Mouse (Mus musculus) cerebellum, postnatal 14 days (tissue): ENCODE results near the gene Miox.

Source experiments
- DNase-seq, 2 experiments: peaks; one replicate each; pipeline ENCODE4 v3.0.0; 2021; ENCODE audit warnings: mixed read lengths in 2 of 2

Gene Miox

DNA sequence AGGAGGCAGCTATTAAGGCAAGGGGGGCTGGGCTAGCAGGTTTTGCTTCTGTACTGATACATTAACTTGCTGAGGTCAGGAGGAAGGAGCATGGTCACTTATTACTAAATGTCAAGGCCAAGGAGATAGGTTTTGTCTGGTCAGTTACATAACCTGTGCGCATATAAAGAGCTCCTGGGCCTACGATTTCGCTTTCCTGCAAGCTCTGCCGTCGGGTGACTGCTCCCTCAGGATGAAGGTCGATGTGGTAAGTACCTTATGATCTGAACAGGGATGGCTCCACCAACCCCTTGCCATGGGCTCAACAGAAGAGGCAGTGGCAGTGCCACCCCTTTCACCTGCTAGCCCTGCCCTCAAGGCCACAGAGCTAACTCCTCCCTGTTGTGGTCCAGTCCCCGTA lies at the start of gene Miox:
Miox (plus strand) TSS at position 128 of the 400 bp plus-strand sequence.
- no peak for DNase-seq

DNA sequence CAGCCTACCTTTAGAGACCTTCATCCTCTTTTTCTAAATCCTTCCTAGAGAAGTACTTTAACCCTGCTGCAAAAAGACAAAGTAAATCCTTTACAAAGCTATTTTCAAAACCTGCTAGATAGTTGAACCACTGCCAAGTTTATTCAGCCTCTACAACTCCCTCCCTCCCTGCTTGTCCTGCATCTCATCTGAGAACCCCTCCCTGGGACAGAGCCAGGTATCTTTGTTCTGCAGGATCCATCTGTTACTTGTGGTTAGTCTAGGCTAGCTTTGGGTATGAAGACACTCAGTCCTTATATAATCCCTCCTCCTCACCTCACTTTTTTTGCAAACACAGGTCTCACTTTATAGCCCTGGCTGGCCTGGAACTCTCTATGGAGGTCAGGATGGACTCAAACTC lies 49.2 kb upstream of the Miox start:
- no peak for DNase-seq

DNA sequence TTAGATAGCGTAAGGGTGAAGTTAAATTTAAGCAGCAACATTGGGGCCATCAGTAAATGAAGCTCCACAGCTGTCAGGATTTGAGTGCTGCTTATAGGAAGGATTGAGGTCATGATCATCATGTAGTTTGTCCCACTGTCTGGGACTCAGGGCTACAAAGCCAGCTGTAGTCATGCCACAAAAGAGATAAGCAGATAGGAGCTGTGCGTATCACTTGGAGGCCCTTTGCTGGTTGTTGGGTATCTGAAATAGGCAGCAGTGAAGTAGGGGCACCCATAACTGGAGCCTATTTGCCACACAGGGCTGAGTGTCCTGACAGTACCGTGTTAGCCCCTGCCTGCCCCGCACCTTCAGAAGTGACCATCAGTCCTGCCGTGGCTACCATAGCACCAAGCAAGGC lies 48.7 kb upstream of the Miox start:
- no peak for DNase-seq

DNA sequence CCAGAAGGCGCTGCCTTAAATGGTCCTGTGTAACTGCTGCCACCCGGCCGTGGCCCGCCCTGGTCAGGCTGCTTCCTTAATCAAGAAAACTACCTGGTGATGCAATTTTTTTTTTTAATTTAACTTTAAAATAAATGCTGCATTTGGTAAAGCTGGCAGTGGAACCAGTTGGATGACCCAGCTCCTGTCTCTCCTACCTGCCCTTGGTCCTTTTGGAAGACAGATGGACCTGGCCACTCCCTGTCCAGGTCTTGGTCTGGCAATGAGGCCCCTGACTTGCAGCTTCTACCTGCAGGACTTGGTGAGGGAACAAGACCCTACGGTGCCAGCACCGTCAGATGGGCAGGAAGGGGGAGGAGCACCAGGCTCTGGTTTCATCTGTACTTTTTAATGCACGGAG lies 48.1 kb upstream of the Miox start:
- peak; percentile 50 to 63 for DNase-seq

DNA sequence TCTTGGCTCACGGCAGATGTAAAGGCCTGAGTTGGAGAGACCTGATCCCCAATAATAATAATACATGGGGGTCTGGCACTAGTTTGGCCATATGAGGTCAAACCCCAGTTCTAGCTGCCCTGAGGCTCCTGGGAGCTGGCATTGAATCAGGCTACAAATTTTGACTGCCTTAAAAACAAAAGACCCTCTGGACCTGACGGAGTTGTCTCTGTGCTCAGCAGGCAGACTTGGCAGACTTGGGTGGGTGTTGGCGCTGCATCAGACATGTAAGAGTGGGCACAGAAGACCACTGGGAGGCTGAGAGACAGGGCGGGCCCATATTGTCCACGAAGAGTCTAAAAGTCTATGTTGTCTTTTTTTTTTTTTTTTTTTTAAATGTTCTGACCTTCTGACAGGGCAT lies 47.6 kb upstream of the Miox start:
- peak in 1 of 2 experiments; percentile 47 for DNase-seq

DNA sequence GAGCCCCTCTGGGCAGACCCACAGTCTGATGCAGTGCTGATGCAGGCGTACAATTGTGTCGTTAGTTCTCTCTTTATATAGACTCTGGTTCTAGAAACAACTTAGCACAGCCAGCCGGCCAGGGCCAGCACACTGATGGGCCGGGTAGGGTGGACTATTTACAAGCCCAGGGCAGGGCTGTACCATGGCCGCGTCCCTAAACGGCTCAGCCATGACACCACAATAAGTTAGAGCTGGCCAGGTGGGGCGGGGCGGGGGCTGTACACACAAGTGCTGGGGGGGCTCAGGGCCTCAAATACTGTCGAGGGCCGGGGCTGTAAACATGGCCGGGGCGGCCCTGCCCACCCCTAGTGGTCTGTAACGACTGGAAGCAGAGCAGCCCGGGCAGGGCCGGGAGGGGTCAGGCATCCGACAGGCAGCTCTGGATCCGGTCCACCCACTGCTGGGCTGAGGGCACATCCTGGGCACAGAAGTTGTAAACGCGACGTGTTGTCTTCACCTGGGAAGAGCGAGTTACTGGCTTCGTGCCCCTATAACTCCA lies 45.9 kb upstream of the Miox start:
- peak in 1 of 2 experiments; percentile 49 for DNase-seq

DNA sequence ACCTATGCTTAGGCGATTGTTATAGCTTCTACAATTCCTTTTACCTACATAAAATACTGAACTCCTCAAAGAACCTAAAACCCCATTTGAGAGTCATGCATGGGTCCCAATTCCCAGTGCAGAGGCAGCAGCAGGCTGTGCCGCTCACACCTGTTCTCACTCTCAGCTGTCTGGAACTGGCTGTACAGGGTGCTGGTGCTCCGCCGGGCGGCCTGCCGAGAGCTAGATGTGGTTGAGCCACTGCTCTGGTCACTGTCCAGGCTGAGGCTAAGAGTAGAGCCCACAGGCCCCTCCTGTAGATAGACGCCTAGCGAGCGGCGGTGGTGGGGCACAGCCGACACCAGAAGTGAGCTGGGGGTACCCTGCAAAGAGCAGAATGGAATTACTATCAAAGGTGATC lies 44.7 kb upstream of the Miox start:
- DNase-seq = no peak

DNA sequence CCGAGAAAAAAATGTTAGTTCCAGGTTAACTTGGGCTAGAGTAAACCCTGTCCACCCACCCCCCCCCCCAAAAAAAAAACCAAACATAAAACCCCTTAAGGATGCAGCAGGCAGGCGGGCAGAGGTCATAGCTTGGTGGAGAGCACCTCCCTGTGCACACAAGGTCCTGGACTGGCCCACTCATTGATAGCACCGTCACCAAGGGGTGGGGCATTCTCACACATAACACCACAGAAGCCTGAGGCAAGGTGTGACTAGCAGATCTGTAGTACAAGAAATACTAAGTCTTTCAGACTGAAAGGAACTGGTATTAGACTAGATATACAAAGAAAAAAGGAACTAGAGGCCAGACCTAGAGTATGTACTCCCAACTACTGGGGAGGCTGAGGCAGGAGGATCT lies 42.7 kb upstream of the Miox start:
- DNase-seq = no peak

DNA sequence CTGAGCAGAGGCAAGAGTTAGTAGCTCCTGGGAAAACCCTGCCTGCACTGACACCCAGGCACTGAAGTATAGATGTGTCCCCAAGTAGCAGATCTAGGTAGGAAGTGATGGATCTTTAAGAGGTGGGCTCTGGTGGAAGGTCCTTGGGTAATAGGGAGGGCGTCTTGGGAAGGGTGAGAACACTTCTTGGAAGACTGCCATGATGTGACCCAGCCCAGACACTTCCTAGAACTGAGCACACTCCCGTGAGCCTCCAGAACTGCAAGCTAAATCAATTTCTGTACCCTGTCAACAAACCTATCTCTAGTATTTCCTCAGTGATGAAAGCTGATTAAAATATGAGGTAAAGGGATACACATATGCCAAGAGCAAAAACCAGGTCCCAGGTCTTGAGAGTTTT lies 41.4 kb upstream of the Miox start:
- DNase-seq = no peak

DNA sequence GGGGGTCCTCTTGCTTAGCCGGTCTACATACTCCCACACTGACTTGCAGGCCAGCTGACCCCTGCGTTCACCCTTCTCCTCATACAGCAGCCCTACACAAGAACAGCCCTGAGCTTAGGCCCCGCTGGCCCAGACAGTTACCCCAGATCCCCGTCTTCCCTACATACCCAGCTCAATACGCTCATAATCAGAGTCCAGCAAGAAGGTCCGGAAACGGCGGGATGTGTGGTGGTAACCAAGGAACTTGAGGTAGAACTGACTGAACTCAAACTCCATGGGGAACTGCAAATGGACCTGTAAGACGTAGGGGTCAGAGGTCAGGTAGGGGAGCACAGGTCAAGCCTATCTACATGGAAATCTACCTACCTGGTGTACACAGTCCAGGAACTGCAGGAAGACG lies 40.4 kb upstream of the Miox start:
- DNase-seq = no peak

DNA sequence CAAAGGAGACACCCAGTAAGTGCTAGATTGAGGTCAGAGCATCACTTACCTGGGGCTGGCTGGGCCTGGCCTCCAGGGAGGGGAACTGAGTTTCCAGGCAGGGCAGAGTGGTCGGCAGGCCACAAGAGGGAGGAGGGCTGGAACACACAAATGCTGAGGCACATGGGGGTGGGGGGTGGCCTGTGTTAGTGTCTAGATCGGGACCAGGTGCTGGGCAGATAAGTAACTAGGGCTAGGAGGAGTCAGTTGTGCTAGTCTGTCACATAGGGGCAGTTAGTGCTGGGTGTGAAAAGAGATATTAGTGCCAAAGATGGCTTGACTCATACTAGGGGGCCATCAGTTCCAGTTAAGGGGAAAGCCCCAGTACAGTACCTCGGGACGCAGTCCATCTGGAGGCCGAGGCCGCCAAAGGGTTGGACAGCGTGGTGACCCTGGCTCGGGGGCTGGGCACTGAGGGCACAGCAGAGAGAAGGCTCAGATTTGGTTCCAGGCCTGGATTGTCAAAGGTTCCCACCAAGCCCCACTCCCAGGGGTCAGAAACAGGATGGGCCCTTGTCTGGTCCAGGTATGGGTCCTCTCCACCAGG lies 38.5 kb upstream of the Miox start:
- no peak for DNase-seq

DNA sequence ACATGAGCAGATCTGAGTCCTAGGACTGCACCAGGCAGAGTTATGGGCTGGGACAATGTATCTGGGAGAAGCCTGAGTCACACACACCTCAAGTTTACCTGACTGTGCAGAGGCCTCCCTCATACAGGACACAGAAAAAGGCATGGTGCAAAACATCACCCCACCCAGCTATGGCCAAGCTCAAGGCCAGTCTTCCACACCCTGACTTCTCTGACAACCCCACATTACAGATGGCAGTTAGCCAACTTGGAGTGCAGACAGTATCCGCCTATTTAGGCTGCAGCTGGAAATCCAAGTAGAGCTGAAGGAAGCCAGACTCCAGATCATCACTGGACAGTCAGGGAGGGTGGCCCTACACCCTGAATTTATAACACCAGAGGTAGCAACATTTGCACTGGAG lies 37.7 kb upstream of the Miox start:
- no peak for DNase-seq

DNA sequence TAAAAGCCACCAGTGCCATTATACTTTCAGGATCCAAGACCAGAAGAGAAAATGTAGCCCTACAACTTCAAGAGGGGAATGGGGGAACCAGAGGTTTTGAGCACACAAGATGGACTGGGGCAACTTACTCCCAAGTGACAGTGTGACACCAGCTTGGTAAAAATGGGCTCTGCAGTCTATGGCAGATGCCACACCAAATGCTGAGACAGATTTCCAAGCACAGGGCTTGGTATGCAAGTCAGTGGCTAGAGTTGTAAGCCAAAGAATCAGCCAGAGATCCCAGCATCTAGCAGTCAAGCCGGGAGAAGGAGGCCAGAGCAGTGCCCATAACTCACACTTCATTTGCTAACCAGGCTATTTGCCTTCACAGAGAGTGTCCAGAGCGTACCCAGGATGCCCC lies 36.5 kb upstream of the Miox start:
- no peak for DNase-seq

DNA sequence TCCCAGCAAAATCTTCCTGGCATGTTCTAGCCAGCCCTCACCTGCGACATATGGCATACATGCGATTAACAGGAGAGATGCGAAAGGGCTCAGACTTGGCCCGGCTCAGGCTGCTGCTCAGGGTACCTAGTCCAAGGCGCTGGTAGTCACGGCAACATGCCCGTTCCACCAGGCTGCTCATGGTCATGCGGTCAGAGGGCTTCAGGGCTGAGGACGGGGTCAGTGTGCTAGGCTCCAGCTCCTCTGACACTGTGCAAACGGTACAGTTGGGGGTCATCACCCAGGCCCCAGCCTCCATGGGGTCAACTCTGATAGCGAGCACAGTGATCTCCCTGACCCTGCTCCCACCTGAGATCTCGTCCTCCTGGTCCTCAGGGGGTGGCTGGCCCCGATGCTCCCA lies 34.0 kb upstream of the Miox start:
- DNase-seq = no peak

DNA sequence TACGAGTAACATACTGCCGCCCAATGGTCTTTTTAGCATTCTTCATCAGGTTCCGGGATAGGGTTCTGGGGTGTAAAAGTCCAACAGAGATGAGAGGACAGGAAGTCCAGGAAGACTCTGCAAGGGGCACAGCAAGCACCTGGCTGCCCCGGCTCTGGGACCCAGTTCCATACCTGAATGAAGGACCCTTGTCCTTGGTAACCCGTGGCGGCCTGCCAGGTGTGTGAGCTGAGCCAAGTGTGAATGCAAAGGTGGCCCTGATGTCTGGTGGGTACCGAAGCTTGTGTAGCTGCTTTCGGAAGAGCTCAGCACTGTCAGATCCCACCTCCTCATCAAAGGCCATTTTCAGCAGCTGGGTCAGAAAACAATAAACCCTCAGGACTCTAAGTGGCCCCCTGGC lies 33.6 kb upstream of the Miox start:
- DNase-seq = no peak

DNA sequence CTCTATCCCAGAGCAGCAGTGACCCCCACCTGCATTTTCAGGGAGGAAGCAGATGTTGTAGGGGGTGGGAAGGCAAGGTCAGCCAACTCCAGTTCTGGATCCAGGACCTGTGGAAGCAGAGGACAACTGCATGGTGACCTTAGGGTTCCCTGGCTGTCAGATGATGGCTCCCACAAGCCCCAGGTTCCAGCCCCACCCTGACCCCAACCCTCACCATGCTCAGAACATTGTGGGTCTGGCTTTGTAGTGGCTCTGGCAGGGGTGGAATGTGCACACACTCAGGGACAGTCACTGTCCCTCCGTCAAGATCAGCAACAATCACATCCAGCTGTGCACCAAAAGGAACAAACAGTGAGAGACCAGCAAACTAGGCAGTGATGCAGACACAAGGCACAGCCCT lies 28.2 kb upstream of the Miox start:
- no peak for DNase-seq

DNA sequence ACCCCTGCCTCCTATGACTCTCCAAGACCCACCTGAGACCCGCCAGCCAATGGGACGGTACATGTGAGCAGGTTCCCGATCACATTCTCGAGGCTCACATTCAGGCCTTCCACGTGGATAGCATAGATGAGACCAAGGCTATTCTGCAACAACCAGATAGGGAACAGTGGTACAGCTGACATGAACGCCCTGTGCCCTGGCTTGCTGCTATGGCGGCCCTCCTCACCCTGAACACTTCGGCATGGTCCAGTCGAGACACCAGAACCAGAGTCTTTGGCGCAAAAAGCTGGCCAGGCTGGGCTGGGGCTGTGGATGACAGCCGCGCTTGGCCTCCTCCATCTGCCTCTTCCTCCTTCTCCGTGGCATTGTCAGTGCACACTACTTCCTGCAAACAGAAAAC lies 26.7 kb upstream of the Miox start:
- peak in 1 of 2 experiments; percentile 14 for DNase-seq

DNA sequence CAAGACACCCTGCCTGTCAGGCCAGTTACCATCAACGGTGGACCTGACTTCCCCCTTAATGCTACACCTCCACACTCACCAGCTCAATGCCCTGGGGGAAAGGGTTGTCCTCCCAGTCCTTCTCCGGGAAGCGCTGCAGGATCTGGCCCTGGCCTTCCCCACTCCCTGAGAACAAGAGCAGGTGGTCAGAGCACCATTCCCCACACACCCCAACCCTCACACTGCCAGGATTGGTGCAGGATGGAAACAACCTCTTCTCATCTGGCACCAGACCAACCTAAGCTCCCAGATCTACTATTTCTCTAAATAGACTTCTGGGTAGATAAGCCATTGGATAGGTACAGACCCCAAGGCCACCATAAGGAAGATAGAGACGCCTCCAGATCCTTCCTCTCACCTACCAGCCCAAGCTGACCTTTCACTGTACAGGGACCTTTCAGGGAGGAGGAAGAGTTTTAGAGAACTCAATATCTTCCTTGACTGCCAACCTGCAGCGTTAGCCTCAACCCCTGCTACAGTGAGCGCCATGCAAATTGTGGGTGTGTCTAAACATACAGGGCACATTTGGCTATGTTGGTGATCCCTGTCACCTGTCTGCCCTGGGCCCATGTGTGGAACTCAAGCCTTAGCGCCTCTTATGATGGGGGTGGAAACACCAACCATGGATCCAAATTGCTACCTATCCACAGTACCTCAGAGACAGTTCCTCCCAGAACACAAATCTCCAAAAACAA lies 25.6 kb upstream of the Miox start:
- peak in 1 of 2 experiments; percentile 44 for DNase-seq

DNA sequence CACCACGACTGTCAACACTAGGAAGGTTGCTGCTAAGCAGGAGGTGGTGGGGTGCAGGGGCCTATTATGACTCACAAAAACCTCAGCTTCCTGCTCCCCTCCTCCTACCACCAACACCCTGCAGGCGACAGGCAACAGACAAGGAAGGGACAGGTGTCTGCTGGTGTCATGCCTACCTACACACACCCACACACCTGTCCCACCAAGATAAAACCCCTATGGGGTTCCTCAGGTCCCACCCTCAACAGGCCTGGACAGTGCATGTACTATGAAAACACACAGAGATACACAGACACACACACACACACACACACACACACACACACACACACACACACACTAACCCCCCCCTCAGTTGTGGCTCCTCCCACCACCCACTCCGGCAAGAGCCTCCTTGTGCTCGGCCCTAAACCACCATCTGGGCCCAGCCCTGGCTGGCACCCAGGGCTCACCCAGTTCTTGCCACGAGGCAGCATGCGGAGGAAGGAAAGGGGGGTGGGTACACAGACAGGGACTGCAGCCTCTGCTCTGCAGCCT lies 24.2 kb upstream of the Miox start:
- peak; percentile 68 to 72 for DNase-seq

DNA sequence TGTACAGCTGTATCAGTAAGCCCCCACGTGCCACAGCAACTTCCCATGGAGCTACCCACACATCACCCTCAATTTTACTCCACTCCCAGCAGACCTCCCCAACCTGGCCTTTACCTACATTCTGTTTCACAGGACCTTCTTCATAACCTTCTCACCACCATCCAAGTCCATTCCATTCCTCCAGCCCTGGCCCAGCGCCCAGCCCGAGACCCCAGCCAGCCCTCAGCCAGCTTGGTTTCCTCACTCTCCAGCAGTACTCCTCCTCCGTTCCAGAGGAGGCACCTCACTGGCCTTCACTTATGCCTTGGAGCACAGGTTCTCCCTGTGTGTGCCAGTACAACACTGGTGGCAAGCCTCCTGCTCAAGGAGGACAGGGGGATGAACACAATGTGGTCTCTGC lies 20.8 kb upstream of the Miox start:
- DNase-seq = peak in 1 of 2 experiments; percentile 51

DNA sequence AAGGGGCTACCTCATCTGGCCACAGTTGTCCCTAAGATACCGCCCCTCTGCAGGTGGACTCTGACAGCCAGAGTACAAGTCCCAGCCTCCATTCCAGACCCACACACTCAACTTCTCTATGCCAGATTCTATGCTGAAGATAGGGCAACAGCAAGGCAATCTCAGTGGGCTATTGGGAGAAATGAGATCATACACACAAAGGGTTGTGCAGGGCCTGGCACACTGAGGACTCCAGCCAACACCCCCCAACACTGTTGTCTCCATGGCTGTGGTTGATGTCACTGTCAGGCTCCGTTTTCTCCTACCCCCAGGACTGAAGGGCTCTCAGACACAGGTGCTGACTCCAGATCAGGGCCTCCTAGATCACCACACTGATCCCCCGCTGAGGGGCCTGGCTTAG lies 20.1 kb upstream of the Miox start:
- DNase-seq = no peak

DNA sequence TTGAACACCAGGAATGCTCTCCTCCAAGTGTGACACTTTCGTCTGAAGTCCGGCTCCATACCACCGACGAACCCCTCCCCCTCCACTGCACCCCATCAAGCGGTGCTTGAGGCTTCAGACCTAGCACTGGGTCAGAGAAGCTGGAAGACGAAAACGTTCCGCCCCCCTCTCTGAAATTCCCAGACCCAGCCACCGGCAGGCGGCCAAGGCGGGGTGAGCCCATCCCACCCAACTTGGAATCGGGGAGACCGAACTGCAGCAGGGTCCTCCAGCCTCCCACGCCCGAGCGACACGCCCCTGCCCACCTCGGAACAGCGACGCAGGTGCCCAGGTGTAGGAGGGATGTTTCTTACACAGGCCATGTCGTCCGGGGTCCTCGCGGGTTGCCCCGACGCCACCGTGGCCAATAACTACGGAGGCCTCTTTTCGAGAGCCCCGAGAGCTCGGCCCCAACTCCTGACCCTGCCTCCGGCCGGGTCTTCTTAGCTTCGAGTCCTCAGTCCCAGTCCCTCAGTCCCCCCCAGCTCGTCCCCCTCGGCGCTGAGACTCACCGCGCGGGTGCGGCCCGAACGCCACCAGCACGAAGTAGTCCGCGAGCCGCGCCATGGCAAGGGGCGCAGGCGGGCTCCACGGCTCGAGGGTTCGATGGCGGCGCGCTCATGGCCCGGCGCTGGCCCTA lies 19.5 kb upstream of the Miox start:
- peak; percentile 55 to 68 for DNase-seq

DNA sequence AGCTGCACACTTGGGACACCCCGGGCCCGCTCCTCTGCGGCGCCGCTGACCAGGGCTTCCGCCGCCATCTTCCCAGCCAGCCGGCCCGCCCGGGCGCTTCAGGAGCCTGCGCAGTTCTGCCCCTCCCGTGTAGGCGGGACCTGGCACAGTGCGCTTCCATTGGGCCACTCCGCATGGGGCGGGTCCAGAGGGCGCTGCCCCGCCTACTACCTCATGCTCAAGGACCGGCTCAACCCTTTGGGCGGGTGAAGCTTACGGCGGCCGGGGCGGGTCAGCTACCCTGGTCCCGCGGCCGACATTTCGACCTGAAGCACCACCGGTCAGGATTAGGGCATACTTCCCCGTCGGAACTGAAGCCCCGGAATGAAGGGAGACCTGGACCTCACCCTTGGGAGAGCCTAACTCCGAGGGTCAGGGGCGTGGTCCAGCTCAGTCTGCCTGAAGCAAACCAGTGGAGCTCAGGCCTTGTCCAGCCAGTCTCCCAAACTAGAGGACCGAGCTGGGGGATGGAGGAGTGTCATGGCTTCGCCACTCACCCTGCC lies 18.9 kb upstream of the Miox start, which contains the start of gene Sbf1:
Sbf1 (minus strand) TSS at position 122 of the 542 bp plus-strand sequence.
- DNase-seq = peak; percentile 98
